Mouse (Mus musculus): Measurements from ENCODE around the gene Zfp933.
"Not testable (repeated sequence)": the region's sequence is repeated elsewhere in the genome, so short reads cannot be mapped to it uniquely, and the experiment has no call there.

DNA sequence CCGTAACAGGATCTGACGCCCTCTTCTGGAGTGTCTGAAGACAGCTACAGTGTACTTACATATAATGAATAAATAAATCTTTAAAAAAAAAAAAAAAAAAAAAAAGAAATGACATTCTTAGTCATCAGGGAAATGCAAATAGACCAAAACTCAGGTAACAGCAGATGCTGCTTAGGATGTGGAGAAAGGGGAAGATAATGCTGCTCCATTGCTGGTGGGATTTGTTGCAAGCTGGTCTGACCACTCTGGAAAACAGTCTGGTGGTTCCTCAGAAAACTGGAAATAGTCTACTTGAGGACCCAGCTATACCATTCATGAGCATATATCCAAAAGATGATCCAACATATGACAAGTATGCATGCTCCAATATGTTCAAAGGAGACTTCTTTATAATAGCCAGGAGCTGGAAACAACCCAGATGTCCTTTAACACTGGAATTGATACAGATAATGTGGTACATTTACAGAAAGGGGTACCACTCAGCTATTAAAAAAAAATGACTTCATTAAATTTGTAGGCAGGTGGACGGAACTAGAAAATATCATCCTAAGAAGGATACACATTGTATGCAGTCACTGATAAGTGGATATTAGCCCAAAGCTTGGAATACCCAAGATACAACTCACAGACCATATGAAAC is 54.0 kb downstream of the Zfp933 start:
- TF ChIP-seq CTCF, EP300 (IDR thresholded peaks at IDR 0.05; ENCODE audit: low read depth): not testable (repeated sequence)
